Mouse (Mus musculus) stomach, embryonic 15.5 days (tissue): Measurements from ENCODE around the gene Sipa1l3. TPM values are rescaled to one million over a fixed set of nuclear protein-coding genes. Genes with fewer than 3 reads are reported as not detected.

Source experiments
- ATAC-seq: fragments of 200-750 bp; cut with Nextera tagmentation; 2 replicates; pipeline ENCODE4 v1.8.0; 2017; ENCODE audit warnings: low read depth, moderate number of reproducible peaks, moderate TSS enrichment; ENCODE audit not compliant: insufficient read depth, low FRiP score
- H3K27ac ChIP-seq: fragments of 300-500 bp; sonication (generic); 2 replicates; pipeline ENCODE4 v1.5.1; 2015; ENCODE audit warnings: mild to moderate bottlenecking, inconsistent platforms
- H3K27me3 ChIP-seq: fragments of 300-500 bp; sonication (generic); replicated peaks from 2 replicates; pipeline ENCODE4 v1.6.1; 2015; ENCODE audit warnings: inconsistent platforms
- H3K36me3 ChIP-seq: fragments of 300-500 bp; sonication (generic); 2 replicates; pipeline ENCODE4 v1.6.1; 2015; ENCODE audit warnings: inconsistent platforms
- H3K4me1 ChIP-seq: fragments of 300-500 bp; sonication (generic); 2 replicates; pipeline ENCODE4 v1.6.1; 2015; ENCODE audit warnings: inconsistent platforms
- H3K4me2 ChIP-seq: fragments of 300-500 bp; sonication (generic); 2 replicates; pipeline ENCODE4 v1.6.1; 2015; ENCODE audit warnings: mild to moderate bottlenecking, inconsistent platforms
- H3K4me3 ChIP-seq: fragments of 300-500 bp; sonication (generic); replicated peaks from 2 replicates; pipeline ENCODE4 v1.5.1; 2015; ENCODE audit warnings: inconsistent platforms
- H3K9ac ChIP-seq: fragments of 300-500 bp; sonication (generic); 2 replicates; pipeline ENCODE4 v1.6.1; 2015; ENCODE audit warnings: inconsistent platforms
- H3K9me3 ChIP-seq: fragments of 300-500 bp; sonication (generic); 2 replicates; pipeline ENCODE4 v1.6.1; 2016; ENCODE audit warnings: inconsistent platforms
- WGBS: fragments of 180-500 bp; shearing (Covaris S2); methylation state at CpG from one replicate; pipeline ENCODE4 v1.1.7; 2015; 5-methylcytosine and 5-hydroxymethylcytosine counted together
- polyA plus RNA-seq: library from polyadenylated mRNA; unstranded; fragments of >200 nt; fragmentation: Nextera tagmentation; extraction: Ambion mirVana; gene quantifications from 2 replicates; pipeline ENCODE4 v1.2.1, GENCODE M21; 2015

Sipa1l3 gene
- polyA plus RNA-seq, 1 experiment from 2014 or later, result 22.0 TPM

- peaks cover 24% of the 10 kb centered on the region for H3K27me3 ChIP-seq
Measured at GRCm38 (mm10) chr7:29304463-29305262, 213.8 kb downstream of the Sipa1l3 start.

GRCm38 (mm10) chr7:29303738-29304462, 214.5 kb downstream of the Sipa1l3 start, which contains the start of gene Dpf1:
TSS of gene Dpf1 (plus strand) at chr7:29303951.
- Histone ChIP-seq H3K4me2 (peak within 1 kb of the TSS; percentile 96), H3K27ac (no peak within 1 kb of the TSS), H3K9ac (peak within 1 kb of the TSS; percentile 22; the same call in 1 of the 2 replicates), H3K4me3 (peak within 1 kb of the TSS; percentile 52), H3K36me3 (no peaks in the 10 kb centered on the region), H3K27me3 (peaks cover 24% of the 10 kb centered on the region), H3K4me1 (peaks cover 29% of the 10 kb centered on the region), H3K9me3 (no peaks in the 10 kb centered on the region)
- WGBS, result under 1% methylated on average over 64 of the region's 67 CpGs
- peak; percentile 82 for ATAC-seq

More at GRCm38 (mm10) chr7:29304463-29305262, 213.8 kb downstream of the Sipa1l3 start:
- no peak overlapping the region for H3K9ac ChIP-seq
- peak overlapping the region; percentile 52 for H3K4me3 ChIP-seq
- no peak for ATAC-seq
- H3K4me2 ChIP-seq, result peak overlapping the region; percentile 96
- WGBS, result 1% methylated on average over 48 of the region's 48 CpGs
- H3K9me3 ChIP-seq, result no peaks in the 10 kb centered on the region
- peaks cover 36% of the 10 kb centered on the region for H3K4me1 ChIP-seq
- no peak overlapping the region for H3K27ac ChIP-seq
- H3K36me3 ChIP-seq, result no peaks in the 10 kb centered on the region

GRCm38 (mm10) chr7:29302641-29303040, 215.8 kb downstream of the Sipa1l3 start:
- Histone ChIP-seq H3K4me2 (no peak overlapping the region), H3K27me3 (peaks cover 24% of the 10 kb centered on the region)

GRCm38 (mm10) chr7:29301127-29301566, 217.3 kb downstream of the Sipa1l3 start:
- ATAC-seq, result no peak
- no peaks in the 10 kb centered on the region for H3K9me3 ChIP-seq
- H3K27me3 ChIP-seq, result peaks cover 23% of the 10 kb centered on the region
- no peak overlapping the region for H3K27ac ChIP-seq
- no peak overlapping the region for H3K4me3 ChIP-seq
- no peak overlapping the region for H3K4me2 ChIP-seq
- no peaks in the 10 kb centered on the region for H3K36me3 ChIP-seq
- WGBS, result 0% methylated on average over 7 of the region's 7 CpGs
- peaks cover 20% of the 10 kb centered on the region for H3K4me1 ChIP-seq
- no peak overlapping the region for H3K9ac ChIP-seq

More at GRCm38 (mm10) chr7:29302641-29303040, 215.8 kb downstream of the Sipa1l3 start:
- Histone ChIP-seq H3K9me3 (no peaks in the 10 kb centered on the region), H3K4me3 (no peak overlapping the region), H3K9ac (no peak overlapping the region), H3K27ac (no peak overlapping the region), H3K4me1 (peaks cover 26% of the 10 kb centered on the region), H3K36me3 (no peaks in the 10 kb centered on the region)
- no peak for ATAC-seq
- WGBS, result 63% methylated on average over 7 of the region's 7 CpGs

GRCm38 (mm10) chr7:29296998-29297397, 221.4 kb downstream of the Sipa1l3 start:
- Histone ChIP-seq H3K4me1 (peaks cover 20% of the 10 kb centered on the region), H3K9ac (no peak overlapping the region), H3K27me3 (no peaks in the 10 kb centered on the region), H3K4me3 (no peak overlapping the region), H3K36me3 (no peaks in the 10 kb centered on the region), H3K27ac (no peak overlapping the region), H3K4me2 (0 out of 2 replicates have a peak overlapping the region, but pooled peaks have one; percentile 25), H3K9me3 (no peaks in the 10 kb centered on the region)
- WGBS, result 7% methylated on average over 10 of the region's 10 CpGs
- ATAC-seq, result no peak

GRCm38 (mm10) chr7:29295861-29296647, 222.4 kb downstream of the Sipa1l3 start:
- H3K27ac ChIP-seq, result no peak overlapping the region
- no peak overlapping the region for H3K9ac ChIP-seq
- WGBS, result 72% methylated on average over 24 of the region's 24 CpGs
- H3K27me3 ChIP-seq, result no peaks in the 10 kb centered on the region
- no peaks in the 10 kb centered on the region for H3K36me3 ChIP-seq
- no peak for ATAC-seq
- H3K4me1 ChIP-seq, result peaks cover 27% of the 10 kb centered on the region
- H3K9me3 ChIP-seq, result no peaks in the 10 kb centered on the region
- no peak overlapping the region for H3K4me3 ChIP-seq
- no peak overlapping the region for H3K4me2 ChIP-seq

- H3K9ac ChIP-seq, result no peak overlapping the region
- no peak overlapping the region for H3K4me3 ChIP-seq
- H3K4me2 ChIP-seq, result no peak overlapping the region
- no peaks in the 10 kb centered on the region for H3K27me3 ChIP-seq
- no peaks in the 10 kb centered on the region for H3K36me3 ChIP-seq
- H3K4me1 ChIP-seq, result peaks cover 41% of the 10 kb centered on the region
- H3K27ac ChIP-seq, result no peak overlapping the region
- WGBS, result 70% methylated on average over 13 of the region's 13 CpGs
- H3K9me3 ChIP-seq, result no peaks in the 10 kb centered on the region
- no peak for ATAC-seq
Measured at GRCm38 (mm10) chr7:29294111-29294761, 224.2 kb downstream of the Sipa1l3 start.

GRCm38 (mm10) chr7:29293131-29294065, 225.0 kb downstream of the Sipa1l3 start:
- no peak overlapping the region for H3K4me3 ChIP-seq
- H3K9me3 ChIP-seq, result no peaks in the 10 kb centered on the region
- ATAC-seq, result peak; percentile 8; the same call in 1 of the 2 replicates
- H3K36me3 ChIP-seq, result no peaks in the 10 kb centered on the region
- H3K4me2 ChIP-seq, result peak overlapping the region; percentile 34
- H3K9ac ChIP-seq, result no peak overlapping the region
- peak overlapping the region; percentile 77 for H3K27ac ChIP-seq
- no peaks in the 10 kb centered on the region for H3K27me3 ChIP-seq
- H3K4me1 ChIP-seq, result peaks cover 49% of the 10 kb centered on the region
- 34% methylated on average over 19 of the region's 19 CpGs for WGBS

GRCm38 (mm10) chr7:29292458-29293098, 225.9 kb downstream of the Sipa1l3 start:
- Histone ChIP-seq H3K27me3 (no peaks in the 10 kb centered on the region), H3K9ac (no peak overlapping the region), H3K4me2 (peak overlapping the region; percentile 34), H3K4me1 (peaks cover 49% of the 10 kb centered on the region), H3K36me3 (no peaks in the 10 kb centered on the region), H3K27ac (peak overlapping the region; percentile 77), H3K4me3 (0 out of 2 replicates have a peak overlapping the region, but pooled peaks have one; percentile 1), H3K9me3 (no peaks in the 10 kb centered on the region)
- no peak for ATAC-seq
- 25% methylated on average over 8 of the region's 8 CpGs for WGBS
